Mouse (Mus musculus) urinary bladder, postnatal 36 days (tissue): Measurements from ENCODE around the gene Hif1an.

Source experiments
- DNase-seq, 2 experiments: peaks; one replicate each; pipeline ENCODE4 v3.0.0; 2022; ENCODE audit warnings: low spot score in 2 of 2, mixed read lengths in 1 of 2

Hif1an gene

DNA sequence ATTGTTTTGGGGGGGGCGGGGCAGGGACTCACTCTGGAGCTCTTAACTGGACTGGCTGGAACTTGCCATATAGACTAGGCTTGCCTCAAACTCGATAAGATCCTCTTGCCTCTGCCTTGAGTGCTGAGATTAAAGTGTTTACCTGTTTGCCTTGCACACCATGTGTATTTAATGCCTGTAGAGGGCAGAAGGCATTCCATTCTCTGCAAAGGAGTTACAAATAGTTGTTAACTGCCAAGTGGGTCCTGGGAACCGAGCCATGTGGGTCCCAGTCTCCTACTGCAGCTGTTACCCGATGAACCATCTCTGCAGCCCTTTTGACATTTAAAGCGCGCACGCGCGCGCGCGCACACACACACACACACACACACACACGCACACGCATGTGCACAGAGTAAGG is 1.4 kb downstream of the Hif1an start:
- no peak for DNase-seq

GRCm38 (mm10) chr19:44567763-44568162 is 5.1 kb downstream of the Hif1an start:
- DNase-seq: no peak

DNA sequence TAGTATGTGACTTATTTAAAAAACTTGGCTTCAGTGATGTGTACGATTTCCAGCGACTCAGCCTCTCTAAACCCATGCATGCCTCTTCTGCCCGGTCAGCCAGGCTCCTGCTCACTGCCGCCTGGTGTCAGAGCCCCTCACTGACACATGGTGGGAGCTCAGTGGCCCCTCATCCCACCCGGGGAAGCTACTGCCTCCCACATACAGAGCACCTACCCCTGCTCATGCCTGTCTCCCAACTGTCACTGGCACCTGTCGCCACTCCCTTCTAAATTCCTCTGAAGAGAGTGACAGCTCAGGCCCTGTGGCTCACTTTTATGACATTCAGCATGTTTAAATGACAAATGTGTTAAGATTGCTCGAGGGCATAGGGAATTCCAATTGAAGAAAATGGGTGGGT is 13.6 kb downstream of the Hif1an start:
- DNase-seq: no peak

DNA sequence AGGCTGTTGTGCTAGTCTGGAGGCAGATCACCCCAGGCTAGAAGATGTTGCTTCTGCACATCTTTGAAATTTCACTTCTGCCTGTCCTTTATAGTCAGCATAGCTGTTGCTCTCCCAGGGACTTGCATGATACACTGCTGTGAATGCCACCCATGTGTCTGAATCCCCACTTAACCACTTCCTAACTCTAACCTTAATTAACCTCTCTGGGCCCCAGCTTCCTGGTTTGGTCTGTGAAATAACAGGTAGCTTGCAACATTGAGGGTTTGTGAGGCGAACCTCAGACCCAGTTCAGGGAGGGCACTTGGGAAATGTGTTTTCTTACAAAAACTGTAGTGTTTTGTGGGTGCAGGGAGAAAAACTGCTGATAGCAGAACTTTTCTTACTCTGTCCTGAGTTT is 15.4 kb downstream of the Hif1an start:
- DNase-seq: no peak

DNA sequence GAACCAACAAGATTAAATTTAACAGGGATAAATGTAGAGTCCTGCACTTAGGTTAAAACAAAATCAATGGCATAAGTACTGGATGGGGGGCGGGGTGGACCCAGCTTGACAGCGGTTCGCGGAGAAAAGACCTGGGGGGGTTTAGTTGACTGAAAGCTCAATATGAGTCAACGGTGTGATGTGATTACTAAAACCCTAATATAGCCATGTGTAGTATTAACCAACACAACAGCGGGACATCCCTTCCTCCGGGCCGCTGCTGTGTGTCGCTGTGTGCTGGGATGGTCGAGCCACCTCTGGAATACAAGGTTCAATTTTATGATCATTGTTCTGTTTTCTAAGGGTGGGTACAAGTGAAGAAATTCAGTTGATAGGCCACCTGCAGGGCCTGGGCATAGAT is 19.5 kb downstream of the Hif1an start:
- no peak for DNase-seq

DNA sequence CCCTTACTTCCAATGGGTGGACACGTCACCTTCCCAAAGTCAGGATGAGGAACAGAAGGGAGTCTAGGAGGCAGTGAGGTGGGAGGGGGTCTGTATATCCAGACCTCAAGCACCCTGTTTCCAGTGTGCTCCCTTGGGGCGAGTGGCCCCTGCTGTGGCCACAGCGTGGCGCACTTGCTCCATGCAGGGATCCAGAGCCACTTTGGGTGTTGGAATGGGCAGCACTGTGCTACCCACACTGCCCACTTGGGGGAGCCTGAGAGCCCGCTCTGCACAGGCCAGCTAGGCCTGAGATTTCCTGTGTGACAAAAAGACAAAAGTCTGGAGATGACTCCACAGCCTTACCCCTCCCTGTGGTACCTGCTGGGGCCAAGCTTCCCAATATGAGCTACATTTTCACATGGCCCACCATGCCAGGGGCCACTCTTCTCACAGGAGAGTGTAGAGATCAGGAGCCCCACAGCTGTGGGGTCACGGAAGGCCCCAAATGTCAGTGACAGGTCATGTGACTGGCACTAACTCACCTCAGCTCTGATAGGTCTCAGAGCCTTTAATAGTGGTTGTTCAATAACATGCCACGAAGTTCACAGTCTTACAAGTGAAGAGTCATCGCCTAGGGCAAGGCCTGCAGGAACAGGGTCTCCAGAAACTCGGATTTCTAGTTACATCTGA is 20.1 kb downstream of the Hif1an start:
- DNase-seq: peak; percentile 86 to 89

GRCm38 (mm10) chr19:44588036-44588435 is 25.4 kb downstream of the Hif1an start:
- no peak for DNase-seq

DNA sequence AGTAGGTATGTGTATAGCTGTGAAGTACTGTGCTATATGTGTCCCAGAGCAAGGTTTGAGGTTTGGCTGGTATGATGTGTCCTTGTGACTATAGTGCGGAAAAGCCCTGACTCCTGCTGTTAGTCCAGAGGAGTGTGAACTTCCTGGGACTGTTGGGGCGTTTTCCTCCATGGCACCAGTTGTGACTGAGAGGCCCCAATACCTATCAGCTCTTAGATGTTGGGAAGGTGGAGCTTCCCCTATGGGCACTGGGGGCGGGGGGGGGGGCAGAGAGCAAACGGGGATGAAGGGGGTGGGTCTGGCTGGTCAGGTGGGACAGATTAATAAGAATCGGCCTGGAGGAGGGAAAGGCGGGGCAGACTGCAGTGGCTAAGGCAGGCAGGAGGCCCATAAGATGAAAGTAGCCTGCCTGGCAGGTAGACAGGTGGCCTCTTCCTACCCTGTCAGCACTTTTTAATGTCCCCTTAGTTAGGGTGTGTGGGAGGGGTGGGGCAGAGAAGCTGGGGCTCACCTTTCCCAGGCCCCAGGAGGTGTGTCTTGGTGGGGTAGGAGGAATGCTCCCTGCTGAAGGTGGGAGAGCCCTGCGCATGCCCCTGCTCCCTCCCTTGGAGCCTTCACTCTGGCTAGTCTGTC is 27.1 kb downstream of the Hif1an start:
- DNase-seq: no peak

GRCm38 (mm10) chr19:44590992-44591391 is 28.3 kb downstream of the Hif1an start:
- no peak for DNase-seq

DNA sequence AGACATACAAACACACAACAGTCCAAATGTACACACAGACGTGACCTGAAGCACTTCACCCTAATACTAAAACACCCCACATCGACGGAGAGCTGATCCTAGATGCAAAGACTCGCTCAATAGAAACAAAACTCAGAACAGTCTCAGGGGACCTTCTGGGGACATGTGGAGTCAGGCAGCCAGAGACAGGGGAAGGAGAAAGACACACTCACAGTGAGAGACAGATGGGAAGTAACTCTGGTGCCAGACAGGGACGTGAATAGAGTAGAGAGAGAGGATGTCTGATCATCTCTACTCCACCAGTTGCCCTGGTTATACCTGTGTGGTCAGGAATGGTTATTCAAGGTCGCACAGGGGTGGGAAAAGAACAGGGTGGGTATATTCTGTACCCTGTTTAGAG is 29.0 kb downstream of the Hif1an start:
- DNase-seq: no peak

GRCm38 (mm10) chr19:44594180-44594579 is 31.5 kb downstream of the Hif1an start:
- no peak for DNase-seq

GRCm38 (mm10) chr19:44618166-44618565 is 55.5 kb downstream of the Hif1an start:
- no peak for DNase-seq
